Mouse (Mus musculus) brain, embryonic 14.5 days (tissue): Measurements from ENCODE around the gene Ppp1r32. TPM values are rescaled to one million over a fixed set of nuclear protein-coding genes. Genes with fewer than 3 reads are reported as not detected.

Source experiments
- DNase-seq: peaks from one replicate; pipeline ENCODE4 v3.0.0-alpha.2; 2011; ENCODE audit warnings: low read depth
- CTCF ChIP-seq: fragments of 200-500 bp; IDR thresholded peaks from 2 replicates; pipeline ENCODE4 v1.5.1; 2012; ENCODE audit warnings: inconsistent platforms, mild to moderate bottlenecking, moderate library complexity, borderline replicate concordance; ENCODE audit not compliant: insufficient read depth, insufficient read length; ENCODE audit errors: extremely low read depth
- POLR2A ChIP-seq: fragments of 200-500 bp; IDR thresholded peaks from 2 replicates; pipeline ENCODE4 v1.6.1; 2012; ENCODE audit warnings: mild to moderate bottlenecking, inconsistent platforms, borderline replicate concordance; ENCODE audit not compliant: poor library complexity, insufficient read depth, insufficient read length, severe bottlenecking; ENCODE audit errors: extremely low read depth
- polyA plus RNA-seq: library from polyadenylated mRNA; depleted of rRNA; stranded (reverse); fragments of >200 nt; gene quantifications from 2 replicates; pipeline ENCODE4 v1.2.3, GENCODE M21; 2012; rRNA removed

The Ppp1r32 gene
- 2.3 and 2.5 TPM in 2 replicates for polyA plus RNA-seq

DNA sequence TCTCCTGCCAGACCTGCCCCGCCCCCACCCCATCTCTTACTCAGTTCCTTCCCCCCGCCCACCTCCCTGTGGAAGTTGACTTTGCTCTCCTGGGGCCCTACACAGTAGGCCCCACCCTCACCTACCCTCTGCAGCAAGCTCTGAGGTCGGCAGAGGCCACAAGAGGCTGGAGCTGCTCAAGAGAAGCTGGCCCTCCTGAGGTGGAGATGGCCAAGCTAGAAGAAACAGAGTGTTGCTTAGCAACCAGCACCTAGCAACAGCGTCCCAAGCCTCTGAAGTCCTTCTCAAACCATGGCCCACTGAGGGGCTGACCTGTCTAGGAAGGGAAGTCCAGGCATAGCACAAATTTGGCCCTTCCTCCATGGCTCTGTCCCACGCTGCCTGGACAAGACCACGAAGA lies at the start of gene Ppp1r32:
Gene Ppp1r32 (minus strand): TSS at position 226 of the 400 bp plus-strand sequence.
- TF ChIP-seq CTCF (no peak), POLR2A (no peak)
- peak; percentile 84 for DNase-seq

DNA sequence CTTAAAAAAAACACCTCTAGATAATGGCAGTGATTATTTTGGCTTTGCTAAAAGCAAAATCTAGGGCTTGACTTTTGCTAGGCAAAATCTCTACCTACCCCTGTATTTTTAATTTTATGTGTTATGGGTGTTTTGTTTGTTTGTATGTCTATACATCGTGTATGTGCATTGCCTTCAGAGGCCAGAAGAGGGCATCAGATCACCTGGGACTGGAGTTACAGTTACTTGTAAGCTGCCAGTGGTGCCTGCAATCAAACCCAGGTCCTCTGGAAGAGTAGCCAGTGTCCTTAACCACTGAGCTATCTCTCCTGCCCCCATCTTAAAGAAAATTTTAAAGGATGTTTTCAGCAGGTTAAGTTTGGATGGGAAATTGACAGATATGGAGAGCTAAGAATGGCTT lies 47.4 kb upstream of the Ppp1r32 start:
- TF ChIP-seq CTCF (peak; percentile 12; the same call in 1 of the 2 replicates), POLR2A (no peak)
- no peak for DNase-seq

DNA sequence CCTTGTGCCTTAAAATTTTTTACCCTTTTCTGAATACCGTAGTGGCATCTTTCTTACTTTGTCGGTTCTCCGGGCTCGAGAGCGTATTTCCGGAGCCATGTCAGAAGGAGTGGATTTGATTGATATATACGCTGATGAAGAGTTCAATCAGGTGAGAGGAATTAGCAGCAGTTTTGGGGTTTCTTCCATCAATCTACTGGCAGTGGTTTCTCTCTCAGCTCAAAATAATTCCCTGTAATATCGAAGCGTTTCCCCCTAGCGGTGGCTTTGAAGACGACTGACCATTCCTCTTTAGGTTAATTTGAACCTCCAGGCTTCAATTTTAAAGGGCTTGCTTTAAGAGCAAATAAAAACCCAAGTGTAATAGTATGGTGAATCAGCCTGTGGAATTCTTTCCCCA lies 43.2 kb upstream of the Ppp1r32 start, which contains the start of gene Sdhaf2:
Gene Sdhaf2 (minus strand): TSS at position 233 of the 400 bp plus-strand sequence.
- DNase-seq: peak; percentile 81
- TF ChIP-seq CTCF (peak; percentile 55; the same call in 1 of the 2 replicates), POLR2A (no peak)

DNA sequence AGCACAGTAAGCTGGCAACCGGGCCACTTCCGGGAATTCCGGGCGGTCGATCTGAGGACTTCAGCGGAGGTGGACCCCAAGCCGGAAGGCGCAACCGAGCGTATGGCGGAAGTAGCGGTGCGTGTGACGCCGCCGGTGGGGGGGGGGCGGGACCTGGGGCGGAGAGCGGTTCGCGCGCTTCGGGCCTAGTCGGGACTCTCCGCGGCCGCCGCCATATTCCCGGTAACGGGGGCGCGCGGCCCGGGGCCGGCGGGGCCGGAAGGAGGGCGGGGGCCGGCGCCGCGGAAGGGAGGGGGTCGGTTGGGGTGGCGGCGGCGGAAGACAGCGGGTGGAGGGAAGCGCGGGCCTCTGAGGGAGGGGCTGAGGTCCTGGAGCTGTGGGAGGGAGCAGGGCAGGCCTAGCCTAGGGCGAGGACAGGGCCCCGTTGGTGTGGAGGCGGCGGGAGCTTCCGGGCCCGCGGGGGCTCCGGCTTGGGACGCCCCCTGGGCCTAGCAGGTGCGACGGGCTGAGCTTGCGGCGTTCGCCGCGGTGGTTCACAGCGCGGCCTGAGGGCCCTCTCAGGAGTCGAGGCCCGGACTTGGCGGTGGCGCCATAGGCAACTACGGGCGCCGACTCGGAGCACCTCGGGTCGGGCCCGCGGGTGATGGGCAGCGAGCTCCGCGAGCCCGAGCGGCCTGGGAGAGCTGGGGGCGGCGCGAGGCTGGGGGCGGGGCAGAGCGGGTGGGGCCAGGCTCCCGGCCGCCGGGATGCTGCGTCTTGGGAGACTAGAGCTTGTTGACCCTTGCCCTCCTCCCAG lies 42.6 kb upstream of the Ppp1r32 start, which contains the start of gene Cpsf7:
Gene Cpsf7 (plus strand): TSS at position 161 of the 796 bp plus-strand sequence.
- peak; percentile 98 for DNase-seq
- TF ChIP-seq CTCF (no peak), POLR2A (peak; percentile 61; the same call in 1 of the 2 replicates)

DNA sequence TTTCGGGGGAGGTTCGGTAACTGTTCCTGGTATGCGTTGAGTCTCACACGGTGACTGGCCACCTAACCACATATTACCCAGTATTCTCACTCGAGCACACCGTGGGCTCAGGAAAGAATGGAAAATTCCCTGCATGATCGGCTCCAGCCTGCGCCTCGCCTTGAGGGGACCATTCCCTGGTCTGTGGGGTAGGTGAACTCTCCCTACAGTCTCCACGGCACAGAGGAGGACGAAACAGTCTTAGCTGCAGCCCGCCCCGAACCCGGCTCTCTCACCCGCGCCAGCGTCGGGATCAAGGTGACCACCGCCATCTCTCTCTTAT lies 42.0 kb upstream of the Ppp1r32 start:
- TF ChIP-seq POLR2A (no peak), CTCF (no peak)
- DNase-seq: no peak

DNA sequence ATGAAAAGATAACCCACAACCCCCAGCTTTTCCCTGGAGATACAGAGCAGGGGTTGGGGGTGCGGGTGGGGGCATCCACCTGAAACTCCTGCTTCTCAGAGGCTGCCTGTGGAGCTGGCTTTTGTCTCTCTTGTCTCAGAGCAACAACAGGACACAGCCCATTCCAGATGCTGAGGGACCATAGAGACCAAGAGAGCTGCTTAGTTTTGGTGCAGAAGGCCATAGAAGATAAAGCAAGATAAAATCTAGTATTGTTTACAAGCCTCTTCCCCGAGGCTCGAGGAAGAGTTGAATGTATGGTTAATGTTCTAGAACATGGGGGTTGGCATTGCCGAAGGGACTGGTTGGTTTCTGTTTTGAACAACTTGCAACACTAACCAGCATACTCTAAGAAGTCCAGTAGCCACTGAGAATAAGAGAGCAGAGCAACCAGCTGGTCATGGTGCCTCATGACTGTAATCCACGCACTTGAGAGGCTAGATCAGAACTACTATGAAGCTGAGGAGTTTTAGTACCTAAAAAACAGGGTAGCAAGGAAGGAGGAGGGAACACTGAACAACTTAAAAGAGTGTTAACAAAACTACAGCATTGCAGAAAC lies 40.9 kb upstream of the Ppp1r32 start:
- no peak for DNase-seq
- TF ChIP-seq POLR2A (no peak), CTCF (no peak)

DNA sequence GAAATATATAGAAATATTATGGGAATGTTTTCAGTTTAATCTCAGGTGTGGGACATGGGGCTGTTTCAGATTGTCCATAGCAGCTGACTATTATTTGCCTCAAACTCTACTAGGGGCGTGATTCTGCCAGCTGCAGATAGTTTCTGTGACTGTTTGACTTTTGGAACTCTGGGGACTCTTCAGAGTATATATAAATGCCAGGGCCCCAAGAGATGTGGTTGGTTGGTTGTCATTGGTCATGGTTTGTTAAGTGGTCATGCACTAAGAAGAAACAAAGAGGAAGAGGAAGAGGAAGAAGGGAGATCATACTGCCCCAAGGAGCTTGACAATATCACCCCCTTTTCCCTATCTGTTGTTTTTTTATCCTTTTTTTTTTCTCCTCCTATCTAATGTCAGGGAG lies 39.2 kb upstream of the Ppp1r32 start:
- no peak for DNase-seq
- no peak for TF ChIP-seq CTCF
- TF ChIP-seq POLR2A: no peak

DNA sequence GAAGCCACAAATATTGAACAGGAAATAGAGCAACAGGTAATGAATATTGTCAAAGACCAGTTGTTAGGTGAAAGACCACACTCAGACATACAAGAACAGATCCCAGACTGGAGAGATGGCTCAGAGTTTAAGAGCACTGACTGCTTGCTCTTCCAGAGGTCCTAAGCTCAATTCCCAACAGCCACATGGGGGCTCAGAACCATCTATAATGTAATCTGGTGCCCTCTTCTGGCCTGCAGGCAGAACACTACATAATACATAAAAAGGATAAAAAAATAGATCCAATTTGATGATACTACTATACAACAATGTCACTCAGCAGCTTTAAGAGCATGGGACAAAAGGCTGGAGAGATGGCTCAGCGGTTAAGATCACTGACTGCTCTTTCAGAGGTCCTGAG lies 37.6 kb upstream of the Ppp1r32 start:
- TF ChIP-seq POLR2A: no peak
- TF ChIP-seq CTCF: peak; percentile 33; the same call in 1 of the 2 replicates
- DNase-seq: peak; percentile 55

DNA sequence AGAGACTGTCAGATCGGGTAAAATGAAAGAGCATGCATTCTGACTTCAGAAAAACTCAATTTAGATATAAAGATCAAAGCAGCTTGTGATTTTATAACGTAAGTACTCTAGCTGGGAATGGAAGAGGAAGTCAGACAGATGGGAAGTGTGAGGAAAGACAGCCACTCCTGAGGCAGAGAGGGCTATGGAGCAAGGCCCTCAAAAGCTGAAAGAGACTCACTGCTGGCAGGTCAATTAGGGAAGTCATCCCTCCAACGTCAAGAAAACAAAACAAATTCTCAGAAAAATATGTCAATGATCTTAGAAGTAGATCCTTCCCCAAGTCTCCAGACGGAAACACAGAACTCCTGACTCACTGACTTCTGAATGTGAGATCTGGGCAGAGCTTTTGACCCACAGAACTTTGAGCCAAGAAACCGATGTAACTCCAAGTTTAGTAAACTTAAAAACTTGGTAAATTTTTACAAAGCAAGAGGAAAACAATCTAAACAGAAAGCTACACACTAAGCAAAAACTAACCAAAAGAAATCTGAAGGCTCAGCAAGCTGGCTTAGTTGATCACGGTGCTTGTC lies 28.1 kb upstream of the Ppp1r32 start:
- TF ChIP-seq POLR2A (no peak), CTCF (no peak)
- DNase-seq: no peak

DNA sequence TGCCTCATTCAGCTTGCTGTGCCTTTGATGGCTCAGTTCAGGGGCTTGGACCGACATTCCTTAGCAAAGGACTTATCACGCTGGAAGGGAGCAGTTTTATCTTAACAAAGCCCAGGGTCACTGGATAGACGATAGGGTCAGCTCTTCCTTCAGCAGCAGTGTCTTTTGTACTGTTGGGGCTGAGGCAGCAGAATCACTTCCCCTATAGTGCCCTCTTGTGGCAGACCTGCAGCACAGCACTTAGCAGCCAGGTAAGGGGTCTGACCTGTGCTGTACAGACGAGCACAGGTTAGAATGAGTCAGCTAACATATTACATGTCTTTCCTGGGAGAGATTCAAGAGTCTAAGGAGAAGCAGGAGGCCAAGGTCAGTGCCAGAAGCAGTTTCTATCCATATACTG lies 19.8 kb upstream of the Ppp1r32 start:
- DNase-seq: peak; percentile 72

DNA sequence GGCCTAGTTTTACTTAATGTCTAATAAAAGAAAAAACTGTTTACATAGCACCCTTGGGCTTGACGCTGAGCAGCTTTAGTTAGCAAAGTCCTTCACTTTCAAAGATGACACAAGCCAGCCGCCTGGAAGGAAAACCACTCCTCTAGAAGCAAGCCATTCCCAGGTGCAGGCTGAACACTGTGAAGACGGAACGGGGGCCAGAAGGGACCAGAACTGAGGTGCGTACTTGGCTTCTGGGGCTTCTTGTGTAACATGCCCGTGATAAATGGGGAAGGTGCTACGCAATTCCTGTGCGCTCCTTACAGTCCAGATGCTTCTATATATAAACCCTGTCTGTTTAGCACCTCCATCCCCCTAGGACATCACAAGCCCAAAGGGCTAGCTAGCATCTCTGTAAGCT lies 17.9 kb upstream of the Ppp1r32 start:
- no peak for DNase-seq
- TF ChIP-seq POLR2A: no peak
- TF ChIP-seq CTCF: no peak

More for the DNA sequence above, 19.8 kb upstream of the Ppp1r32 start:
- TF ChIP-seq CTCF (peak; percentile 95), POLR2A (no peak)
